Mouse (Mus musculus): ENCODE results near the gene Adcy9. TPM values are rescaled to one million over a fixed set of nuclear protein-coding genes. Genes with fewer than 3 reads are reported as not detected.

The Adcy9 gene
- total RNA-seq (2022): 100 to 1,000 TPM in 2 of 4 experiments, 10 to 100 TPM in 2; 89.1 to 103 (median 99.7) TPM

GRCm38 (mm10) chr16:4420298-4421054 is at the start of gene Adcy9:
Gene Adcy9 (minus strand): TSS chr16:4420498.
- peak; percentile 76 to 88 for DNase-seq (ENCODE audit: low spot score in 2 of 2)

- DNase-seq (ENCODE audit: low spot score in 2 of 2): peak in 1 of 2 experiments; percentile 58
These were observed 49.5 kb upstream of the Adcy9 start for GRCm38 (mm10) chr16:4469599-4470352.

GRCm38 (mm10) chr16:4464529-4465089 is 44.3 kb upstream of the Adcy9 start:
- no peak for DNase-seq (ENCODE audit: low spot score in 2 of 2)

GRCm38 (mm10) chr16:4457927-4458326 is 37.6 kb upstream of the Adcy9 start:
- no peak for DNase-seq (ENCODE audit: low spot score in 2 of 2)

GRCm38 (mm10) chr16:4456391-4456790 is 36.1 kb upstream of the Adcy9 start:
- DNase-seq (ENCODE audit: low spot score in 2 of 2): peak; percentile 68 to 75

GRCm38 (mm10) chr16:4455693-4456092 is 35.4 kb upstream of the Adcy9 start:
- DNase-seq (ENCODE audit: low spot score in 2 of 2): no peak

- no peak for DNase-seq (ENCODE audit: low spot score in 2 of 2)
These were observed 34.3 kb upstream of the Adcy9 start for GRCm38 (mm10) chr16:4454563-4454962.

- no peak for DNase-seq (ENCODE audit: low spot score in 2 of 2)
These were observed 29.1 kb upstream of the Adcy9 start for GRCm38 (mm10) chr16:4449418-4449817.

GRCm38 (mm10) chr16:4448235-4448634 is 27.9 kb upstream of the Adcy9 start:
- peak; percentile 58 to 63 for DNase-seq (ENCODE audit: low spot score in 2 of 2)

GRCm38 (mm10) chr16:4446395-4446794 is 26.1 kb upstream of the Adcy9 start:
- no peak for DNase-seq (ENCODE audit: low spot score in 2 of 2)

- no peak for DNase-seq (ENCODE audit: low spot score in 2 of 2)
These were observed 24.1 kb upstream of the Adcy9 start for GRCm38 (mm10) chr16:4444378-4444777.

- DNase-seq (ENCODE audit: low spot score in 2 of 2): no peak
These were observed 19.2 kb upstream of the Adcy9 start for GRCm38 (mm10) chr16:4439302-4440066.

GRCm38 (mm10) chr16:4436738-4437137 is 16.4 kb upstream of the Adcy9 start:
- DNase-seq (ENCODE audit: low spot score in 2 of 2): no peak

GRCm38 (mm10) chr16:4435371-4435770 is 15.1 kb upstream of the Adcy9 start:
- no peak for DNase-seq (ENCODE audit: low spot score in 2 of 2)

- no peak for DNase-seq (ENCODE audit: low spot score in 2 of 2)
These were observed 11.5 kb upstream of the Adcy9 start for GRCm38 (mm10) chr16:4431841-4432240.

GRCm38 (mm10) chr16:4431013-4431412 is 10.7 kb upstream of the Adcy9 start:
- DNase-seq (ENCODE audit: low spot score in 2 of 2): no peak

- DNase-seq (ENCODE audit: low spot score in 2 of 2): no peak
These were observed 9.9 kb upstream of the Adcy9 start for GRCm38 (mm10) chr16:4430232-4430631.

- DNase-seq (ENCODE audit: low spot score in 2 of 2): no peak
These were observed 5.4 kb upstream of the Adcy9 start for GRCm38 (mm10) chr16:4425658-4426234.

- DNase-seq (ENCODE audit: low spot score in 2 of 2): no peak
These were observed 3.3 kb upstream of the Adcy9 start for GRCm38 (mm10) chr16:4423613-4424012.

- no peak for DNase-seq (ENCODE audit: low spot score in 2 of 2)
These were observed 2.7 kb upstream of the Adcy9 start for GRCm38 (mm10) chr16:4422991-4423390.

Measured in layer of hippocampus, adult 8-10 months (tissue).